Mouse (Mus musculus): ENCODE data around the gene Sirt2. TPM values are rescaled to one million over a fixed set of nuclear protein-coding genes. Genes with fewer than 3 reads are reported as not detected.

The Sirt2 gene
- total and polyA plus RNA-seq, 3 experiments, result 35.7 to 72.4 TPM; not detected in 1

DNA sequence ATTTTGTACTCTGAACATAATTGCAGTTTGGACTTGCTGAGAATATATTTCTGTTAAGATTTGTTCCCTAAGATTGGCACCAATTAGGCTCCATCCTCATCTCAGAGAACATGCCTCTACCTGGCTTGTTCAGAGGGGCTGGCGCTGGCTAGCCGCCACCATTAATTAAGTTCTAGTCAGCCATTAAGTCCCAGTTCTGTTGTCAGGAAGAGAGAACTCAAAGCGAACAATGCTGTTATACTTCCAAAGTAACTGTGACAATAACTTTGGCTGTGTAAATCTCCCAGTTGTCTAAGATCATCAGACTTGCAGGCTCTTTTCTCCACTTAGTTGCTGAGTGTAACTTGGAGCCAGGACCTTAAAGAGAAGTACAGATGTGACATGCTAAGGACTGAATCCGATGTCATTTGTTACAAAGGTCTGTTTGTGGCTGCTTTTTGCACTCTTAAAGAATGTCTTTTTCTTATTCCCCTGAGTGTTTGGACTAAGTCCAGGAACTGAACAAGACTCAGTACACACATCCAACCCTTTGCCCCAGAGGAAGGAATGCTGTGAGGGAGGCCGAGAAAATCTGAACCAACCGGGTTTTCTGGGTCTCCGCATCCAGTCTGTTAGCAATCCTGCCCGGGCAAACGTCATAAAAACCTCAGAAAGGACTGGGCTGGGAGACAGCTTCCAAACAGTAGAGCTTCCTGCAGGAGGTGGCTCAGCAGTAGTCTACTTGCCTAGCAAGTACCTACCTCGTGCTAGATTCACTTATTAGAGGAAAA is 35.6 kb downstream of the Sirt2 start:
- peak overlapping the region; percentile 72 for H3K27ac ChIP-seq (ENCODE audit: control insufficient read depth, low read depth, low read length)
- DNase-seq (ENCODE audit: low read depth, low spot score), result no peak
- peaks cover 18 to 19% of the 10 kb centered on the region in 2 experiments for H3K4me1 ChIP-seq (ENCODE audit: control insufficient read depth in 1 of 2, insufficient read depth in 2 of 2, low read length in 2 of 2)
- 0 out of 4 replicates have a peak overlapping the region, but pooled peaks of 1 of the 2 experiments have one; percentile 4 for H3K4me3 ChIP-seq (ENCODE audit: control insufficient read depth in 1 of 2, insufficient read depth in 1 of 2, low read depth in 2 of 2, low read length in 2 of 2)
- no peaks in the 10 kb centered on the region for H3K27me3 ChIP-seq (ENCODE audit: control insufficient read depth in 1 of 2, insufficient read depth in 2 of 2, low read length in 2 of 2)
- H3K9me3 ChIP-seq (replicated peaks; ENCODE audit: insufficient read depth, low read length), result no peaks in the 10 kb centered on the region
- peaks cover 0 to 22% of the 10 kb centered on the region in 2 experiments; a peak in 2 of 4 replicates for H3K36me3 ChIP-seq (ENCODE audit: control insufficient read depth in 1 of 2, insufficient read depth in 2 of 2, low read length in 2 of 2)
- TF ChIP-seq ZNF384 (IDR thresholded peaks at IDR 0.05; ENCODE audit: low read depth, low read length) (no peak), UBTF (IDR thresholded peaks at IDR 0.05; ENCODE audit: borderline replicate concordance, insufficient read depth, low read depth, low read length) (no peak)
- H3K9ac ChIP-seq (ENCODE audit: control insufficient read depth, low read depth, low read length, poor library complexity, severe bottlenecking), result peak overlapping the region; percentile 44
- peaks cover under 1% of the 10 kb centered on the region; the same call in 1 of the 2 replicates for H3K79me2 ChIP-seq (ENCODE audit: control insufficient read depth, insufficient read depth, low read length, poor library complexity)

DNA sequence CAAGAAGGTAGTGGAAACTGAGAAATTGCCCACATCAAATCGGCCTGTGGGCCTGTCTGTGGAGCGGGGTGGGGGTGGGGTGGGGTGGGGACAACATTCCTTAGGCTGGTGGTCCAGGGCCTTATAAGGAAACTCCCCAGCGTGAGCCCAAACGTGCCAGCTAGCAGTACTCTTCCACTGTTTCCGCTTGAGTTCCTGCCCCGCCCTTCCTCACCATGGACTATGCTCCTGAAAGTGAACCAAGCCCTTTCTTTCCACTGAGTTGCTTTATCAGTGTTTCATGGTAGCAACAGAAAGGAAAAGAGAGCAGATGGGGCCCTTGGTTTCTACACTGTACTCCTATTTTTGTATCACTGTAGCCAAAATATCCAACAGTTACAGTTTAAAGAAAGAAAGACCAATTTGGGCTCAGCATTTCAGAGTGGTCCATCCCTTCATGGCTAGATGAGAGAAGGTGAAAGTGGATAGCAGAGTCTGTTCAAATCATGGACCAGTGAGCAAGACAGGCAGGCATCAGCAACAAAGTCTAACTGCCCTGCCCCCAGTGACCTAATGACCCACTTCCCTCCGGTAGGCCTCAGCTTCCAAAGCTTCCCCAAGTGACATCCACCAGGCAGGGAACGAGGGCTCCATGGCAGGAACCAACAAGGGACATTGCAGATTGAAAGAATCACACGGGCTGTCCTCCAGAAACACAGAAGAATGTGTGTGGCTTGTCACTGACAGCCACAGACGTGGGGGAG is 36.5 kb downstream of the Sirt2 start:
- peak; percentile 75 for DNase-seq (ENCODE audit: low read depth, low spot score)
- TF ChIP-seq NELFE (IDR thresholded peaks at IDR 0.05; ENCODE audit: low read depth, low read length), result 0 out of 2 replicates have a peak, but pooled peaks have one; percentile 31
- TF ChIP-seq ELF1 (IDR thresholded peaks at IDR 0.05; ENCODE audit: low read depth, low read length), result no peak
- TF ChIP-seq MAZ (IDR thresholded peaks at IDR 0.05; ENCODE audit: low read depth, low read length), result 0 out of 2 replicates have a peak, but pooled peaks have one; percentile 28
- TF ChIP-seq HCFC1 (IDR thresholded peaks at IDR 0.05; ENCODE audit: low read depth, low read length), result 0 out of 2 replicates have a peak, but pooled peaks have one; percentile 16
- TF ChIP-seq MYB (IDR thresholded peaks at IDR 0.05; ENCODE audit: low read depth, low read length), result no peak
- TF ChIP-seq BHLHE40 (IDR thresholded peaks at IDR 0.05; ENCODE audit: borderline replicate concordance, low read depth, low read length), result peak; percentile 74
- TF ChIP-seq MEF2A (IDR thresholded peaks at IDR 0.05; ENCODE audit: extremely low read depth, insufficient replicate concordance, low read depth, low read length, poor library complexity, severe bottlenecking), result no peak
- no peak for TF ChIP-seq ZMIZ1 (IDR thresholded peaks at IDR 0.05; ENCODE audit: low read depth, low read length)
- TF ChIP-seq RAD21 (IDR thresholded peaks at IDR 0.05; ENCODE audit: low read depth, low read length), result no peak
- no peak for TF ChIP-seq POLR2AphosphoS2 (IDR thresholded peaks at IDR 0.05; ENCODE audit: low read length)
- TF ChIP-seq E2F4 (IDR thresholded peaks at IDR 0.05; ENCODE audit: borderline replicate concordance, low read depth, low read length), result no peak
- TF ChIP-seq POLR2AphosphoS5 (IDR thresholded peaks at IDR 0.05; ENCODE audit: borderline replicate concordance, low read depth, low read length), result no peak
- TF ChIP-seq RCOR1 (IDR thresholded peaks at IDR 0.05; ENCODE audit: low read depth, low read length), result no peak
- no peak for TF ChIP-seq CTCF (IDR thresholded peaks at IDR 0.05 in 2 of 3, conservative IDR thresholded peaks at IDR 0.05 in 1 of 3; ENCODE audit: control insufficient read depth in 1 of 3, insufficient read depth in 1 of 3, low read depth in 2 of 3, low read length in 3 of 3, poor library complexity in 1 of 3, severe bottlenecking in 1 of 3)
- TF ChIP-seq JUND (IDR thresholded peaks at IDR 0.05; ENCODE audit: low read depth, low read length), result no peak
- TF ChIP-seq MAFK (IDR thresholded peaks at IDR 0.05; ENCODE audit: borderline replicate concordance, low read depth, low read length), result no peak
- peak; percentile 8; the same call in 1 of the 2 replicates for TF ChIP-seq TCF12 (IDR thresholded peaks at IDR 0.05; ENCODE audit: low read depth, low read length)
- TF ChIP-seq USF1 (IDR thresholded peaks at IDR 0.05; ENCODE audit: low read depth, low read length), result no peak
- TF ChIP-seq KAT2A (conservative IDR thresholded peaks at IDR 0.05; ENCODE audit: low read depth, low read length), result no peak
- TF ChIP-seq POLR2A (IDR thresholded peaks at IDR 0.05; ENCODE audit: control insufficient read depth in 1 of 2, insufficient read depth in 1 of 2, low read depth in 1 of 2, low read length in 2 of 2, poor library complexity in 1 of 2), result 0 out of 4 replicates have a peak, but pooled peaks of 1 of the 2 experiments have one; percentile 31
- TF ChIP-seq USF2 (IDR thresholded peaks at IDR 0.05; ENCODE audit: borderline replicate concordance in 1 of 2, insufficient read depth in 1 of 2, low read depth in 1 of 2, low read length in 2 of 2), result no peak
- peak; percentile 36; the same call in 1 of the 2 replicates for TF ChIP-seq ETS1 (IDR thresholded peaks at IDR 0.05; ENCODE audit: low read depth, low read length)
- no peak for TF ChIP-seq TBP (IDR thresholded peaks at IDR 0.05; ENCODE audit: low read depth, low read length)
- no peak for TF ChIP-seq UBTF (IDR thresholded peaks at IDR 0.05; ENCODE audit: borderline replicate concordance, insufficient read depth, low read depth, low read length)
- peak; percentile 50; the same call in 1 of the 2 replicates for TF ChIP-seq GATA1 (IDR thresholded peaks at IDR 0.05; ENCODE audit: low read depth, low read length)
- 0 out of 2 replicates have a peak, but pooled peaks have one; percentile 16 for TF ChIP-seq SIN3A (IDR thresholded peaks at IDR 0.05; ENCODE audit: low read length)

More for the DNA sequence above, 36.5 kb downstream of the Sirt2 start:
- Histone ChIP-seq H3K36me3 (ENCODE audit: control insufficient read depth in 1 of 2, insufficient read depth in 2 of 2, low read length in 2 of 2) (peaks cover 0 to 24% of the 10 kb centered on the region in 2 experiments; a peak in 2 of 4 replicates), H3K27ac (ENCODE audit: control insufficient read depth, low read depth, low read length) (peak overlapping the region; percentile 72), H3K27me3 (ENCODE audit: control insufficient read depth in 1 of 2, insufficient read depth in 2 of 2, low read length in 2 of 2) (no peaks in the 10 kb centered on the region), H3K4me1 (ENCODE audit: control insufficient read depth in 1 of 2, insufficient read depth in 2 of 2, low read length in 2 of 2) (peaks cover 18 to 24% of the 10 kb centered on the region in 2 experiments), H3K79me2 (ENCODE audit: control insufficient read depth, insufficient read depth, low read length, poor library complexity) (no peaks in the 10 kb centered on the region; the same call in 1 of the 2 replicates), H3K9ac (ENCODE audit: control insufficient read depth, low read depth, low read length, poor library complexity, severe bottlenecking) (peak overlapping the region; percentile 44), H3K9me3 (replicated peaks; ENCODE audit: insufficient read depth, low read length) (no peaks in the 10 kb centered on the region), H3K4me3 (ENCODE audit: control insufficient read depth in 1 of 2, insufficient read depth in 1 of 2, low read depth in 2 of 2, low read length in 2 of 2) (no peak overlapping the region)

Measured in MEL (cell line).